Mouse (Mus musculus) left cerebral cortex, adult 18-20 months (tissue): Measurements from ENCODE around the gene Tmem121b. TPM values are rescaled to one million over a fixed set of nuclear protein-coding genes. Genes with fewer than 3 reads are reported as not detected.

ENCODE experiments used
- total RNA-seq, 2 experiments: library from RNA; stranded (reverse); gene quantifications; 2 replicates each; pipeline ENCODE4 v1.2.3; 2021

The Tmem121b gene
- total RNA-seq, 2 experiments from 2014 or later, result 56.6 to 57.9 TPM

Other genes with a start within 250 kb of the Tmem121b start
- gene D330020A13Rik, start 199.4 kb downstream of the Tmem121b start, total RNA-seq, result not detected
- 1 to 10 TPM; 1.1 to 1.2 TPM for gene B4galnt3, start 199.2 kb downstream of the Tmem121b start, total RNA-seq
- 10 to 100 TPM; 41.8 TPM for gene Kdm5a, start 129.7 kb downstream of the Tmem121b start, total RNA-seq
- gene Ccdc77, start 129.4 kb downstream of the Tmem121b start, total RNA-seq, result 1 to 10 TPM; 3.7 to 5.6 TPM
- 10 to 100 TPM; 18.2 to 19.6 TPM for gene Il17ra, start 30.6 kb downstream of the Tmem121b start, total RNA-seq
- 10 to 100 TPM; 32.3 to 35.3 TPM for gene Hdhd5, start 37.5 kb upstream of the Tmem121b start, total RNA-seq
- 1 to 10 TPM; 2.7 to 3.9 TPM for gene Cecr2, start 172.6 kb upstream of the Tmem121b start, total RNA-seq